Mouse (Mus musculus) liver, embryonic 13.5 days (tissue): Measurements from ENCODE around the gene Ppfia3. TPM values are rescaled to one million over a fixed set of nuclear protein-coding genes. Genes with fewer than 3 reads are reported as not detected.

Experiments used
- ATAC-seq: fragments of 200-750 bp; cut with Nextera tagmentation; 2 replicates; pipeline ENCODE4 v1.8.0; 2017; ENCODE audit warnings: low read depth, mild to moderate bottlenecking, moderate number of reproducible peaks, moderate library complexity
- DNase-seq: peaks from one replicate; pipeline ENCODE4 v3.0.0; 2022
- H3K27ac ChIP-seq: fragments of 300-500 bp; sonication (generic); 2 replicates; pipeline ENCODE4 v1.5.1; 2015; ENCODE audit warnings: moderate library complexity, mild to moderate bottlenecking, inconsistent platforms
- H3K27me3 ChIP-seq: fragments of 300-500 bp; sonication (generic); 2 replicates; pipeline ENCODE4 v1.6.1; 2015; ENCODE audit warnings: mild to moderate bottlenecking, inconsistent platforms
- H3K36me3 ChIP-seq: fragments of 300-500 bp; sonication (generic); 2 replicates; pipeline ENCODE4 v1.6.1; 2015; ENCODE audit warnings: mild to moderate bottlenecking, inconsistent platforms
- H3K4me1 ChIP-seq: fragments of 300-500 bp; sonication (generic); replicated peaks from 2 replicates; pipeline ENCODE4 v1.6.1; 2015; ENCODE audit warnings: inconsistent platforms
- H3K4me2 ChIP-seq: fragments of 300-500 bp; sonication (generic); 2 replicates; pipeline ENCODE4 v1.6.1; 2015; ENCODE audit warnings: inconsistent platforms, mild to moderate bottlenecking, moderate library complexity
- H3K4me3 ChIP-seq: fragments of 300-500 bp; sonication (generic); replicated peaks from 2 replicates; pipeline ENCODE4 v1.5.1; 2015; ENCODE audit warnings: mild to moderate bottlenecking, inconsistent platforms
- H3K9ac ChIP-seq: fragments of 300-500 bp; sonication (generic); 2 replicates; pipeline ENCODE4 v1.6.1; 2015; ENCODE audit warnings: mild to moderate bottlenecking, inconsistent platforms
- H3K9me3 ChIP-seq: fragments of 300-500 bp; sonication (generic); replicated peaks from 2 replicates; pipeline ENCODE4 v1.6.1; 2016; ENCODE audit warnings: inconsistent platforms
- WGBS: fragments of 180-500 bp; shearing (Covaris S2); methylation state at CpG from one replicate; pipeline ENCODE4 v1.1.7; 2015; ENCODE audit not compliant: insufficient replicate concordance; 5-methylcytosine and 5-hydroxymethylcytosine counted together
- polyA plus RNA-seq: library from polyadenylated mRNA; unstranded; fragments of >200 nt; fragmentation: Nextera tagmentation; extraction: Ambion mirVana; gene quantifications from 2 replicates; pipeline ENCODE4 v1.2.1, GENCODE M21; 2015

The Ppfia3 gene
- polyA plus RNA-seq, 1 experiment from 2014 or later: 0.25 TPM

DNA sequence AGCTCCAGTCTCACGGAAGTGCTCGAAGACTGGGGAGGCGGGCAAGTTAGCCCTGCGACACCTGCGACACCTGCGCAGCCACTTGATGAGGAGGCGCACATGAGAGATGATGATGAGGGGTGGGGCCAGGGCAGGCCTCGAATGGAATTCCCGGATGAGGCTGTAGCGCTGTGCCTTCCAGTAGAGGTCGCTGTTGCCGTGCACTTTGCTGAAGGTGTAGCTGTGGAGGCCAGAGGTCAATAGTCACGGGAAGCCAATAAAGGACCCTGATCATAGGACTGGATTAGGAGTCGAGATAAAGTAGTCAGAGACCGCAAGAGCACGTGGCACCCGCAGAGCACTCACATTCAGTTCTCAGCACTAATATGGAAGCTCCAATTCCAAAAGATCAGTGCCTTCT lies 61.5 kb downstream of the Ppfia3 start:
- Histone ChIP-seq H3K9me3 (no peaks in the 10 kb centered on the region), H3K4me3 (no peak overlapping the region), H3K4me2 (no peak overlapping the region), H3K27ac (no peak overlapping the region), H3K27me3 (peaks cover 14% of the 10 kb centered on the region), H3K9ac (no peak overlapping the region), H3K36me3 (no peaks in the 10 kb centered on the region), H3K4me1 (peaks cover 5% of the 10 kb centered on the region; the same call in 1 of the 2 replicates)
- ATAC-seq: peak; percentile 43; the same call in 1 of the 2 replicates
- 3% methylated on average over 17 of the region's 17 CpGs for WGBS
- DNase-seq: peak; percentile 45

DNA sequence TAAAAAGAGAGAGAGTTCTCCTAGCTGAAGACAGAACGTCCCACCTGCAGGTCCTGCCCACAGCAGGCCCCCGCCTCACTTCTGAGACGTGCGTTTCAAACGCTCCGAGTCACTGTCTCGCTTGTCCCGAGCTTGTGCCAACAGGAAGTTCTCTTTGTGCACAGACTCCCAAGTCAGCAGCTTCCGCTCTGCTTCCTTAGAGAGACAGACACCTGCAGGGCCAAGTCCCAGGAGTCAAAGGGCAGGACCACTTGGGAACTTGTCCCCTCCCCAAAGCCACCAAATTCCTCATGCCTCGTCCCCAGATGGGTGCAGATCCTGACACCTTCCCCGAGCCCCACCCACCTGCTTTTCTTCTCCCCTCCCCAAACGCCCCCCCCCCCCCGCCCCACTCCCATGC lies 62.0 kb downstream of the Ppfia3 start:
- Histone ChIP-seq H3K27ac (no peak overlapping the region), H3K4me3 (no peak overlapping the region), H3K9me3 (no peaks in the 10 kb centered on the region)

DNA sequence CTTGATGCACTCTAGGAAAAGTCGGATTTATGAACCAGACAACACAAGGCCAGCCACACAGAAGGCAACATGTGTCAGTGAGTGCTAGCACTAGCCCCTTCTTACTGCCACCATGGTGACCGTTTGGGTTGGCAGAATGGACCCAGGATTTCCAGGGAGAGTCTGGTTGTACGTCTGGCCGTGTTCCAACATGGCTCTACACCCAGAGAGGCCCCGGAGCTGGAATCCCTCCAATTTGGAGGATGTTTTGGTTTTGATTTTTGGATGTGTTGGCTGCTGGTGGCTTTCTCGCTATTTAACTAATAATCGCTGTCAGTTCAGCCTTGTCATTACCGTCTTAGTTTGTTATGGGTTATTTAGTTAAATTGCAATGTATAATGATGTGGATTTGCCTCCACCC lies 64.2 kb downstream of the Ppfia3 start:
- Histone ChIP-seq H3K9ac (no peak overlapping the region), H3K27me3 (peaks cover 14% of the 10 kb centered on the region), H3K27ac (no peak overlapping the region), H3K4me2 (no peak overlapping the region), H3K9me3 (no peaks in the 10 kb centered on the region), H3K4me1 (peaks cover 5% of the 10 kb centered on the region; the same call in 1 of the 2 replicates), H3K36me3 (no peaks in the 10 kb centered on the region), H3K4me3 (no peak overlapping the region)
- 68% methylated on average over 8 of the region's 8 CpGs for WGBS
- no peak for DNase-seq
- no peak for ATAC-seq

More for the DNA sequence above, 62.0 kb downstream of the Ppfia3 start:
- Histone ChIP-seq H3K4me1 (peaks cover 5% of the 10 kb centered on the region; the same call in 1 of the 2 replicates), H3K9ac (no peak overlapping the region), H3K36me3 (no peaks in the 10 kb centered on the region), H3K27me3 (peaks cover 14% of the 10 kb centered on the region), H3K4me2 (no peak overlapping the region)
- DNase-seq: no peak
- ATAC-seq: no peak
- 21% methylated on average over 13 of the region's 13 CpGs for WGBS

GRCm38 (mm10) chr7:45300270-45300669 lies 66.5 kb downstream of the Ppfia3 start:
- Histone ChIP-seq H3K27me3 (peaks cover 14% of the 10 kb centered on the region), H3K4me2 (no peak overlapping the region), H3K36me3 (no peaks in the 10 kb centered on the region), H3K27ac (no peak overlapping the region), H3K9me3 (no peaks in the 10 kb centered on the region), H3K4me3 (no peak overlapping the region), H3K4me1 (peaks cover 2% of the 10 kb centered on the region; the same call in 1 of the 2 replicates), H3K9ac (no peak overlapping the region)
- peak; percentile 11 for DNase-seq
- no peak for ATAC-seq
- 19% methylated on average over 6 of the region's 6 CpGs for WGBS

DNA sequence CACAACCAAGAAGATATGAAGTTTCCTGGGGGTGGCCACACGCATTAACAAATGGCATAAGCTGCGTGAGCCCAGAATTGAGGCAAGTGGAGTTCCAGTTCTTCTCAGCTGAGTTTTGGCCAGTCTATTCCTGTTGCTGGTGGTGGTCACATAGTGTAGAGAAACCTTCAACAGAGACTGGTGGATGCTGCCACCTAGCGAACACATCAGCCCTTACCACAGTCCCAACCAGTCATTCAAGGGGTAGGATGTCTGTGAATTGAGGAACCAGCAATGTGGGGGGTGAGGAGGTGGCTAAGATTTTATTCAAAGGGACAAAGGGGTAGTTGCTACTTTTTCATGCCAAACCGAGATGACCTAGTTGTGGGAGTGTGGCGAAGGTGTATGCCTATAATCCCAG lies 67.1 kb downstream of the Ppfia3 start:
- WGBS: 11% methylated on average over 5 of the region's 5 CpGs
- DNase-seq (peak; percentile 19), ATAC-seq (no peak)
- no peak overlapping the region for H3K4me2 ChIP-seq
- no peak overlapping the region for H3K9ac ChIP-seq
- no peak overlapping the region for H3K4me3 ChIP-seq
- H3K27ac ChIP-seq: no peak overlapping the region
- H3K4me1 ChIP-seq: no peaks in the 10 kb centered on the region
- H3K27me3 ChIP-seq: peaks cover 14% of the 10 kb centered on the region
- no peaks in the 10 kb centered on the region for H3K36me3 ChIP-seq
- H3K9me3 ChIP-seq: no peaks in the 10 kb centered on the region

- Histone ChIP-seq H3K27me3 (peaks cover 10% of the 10 kb centered on the region; the same call in 1 of the 2 replicates), H3K4me1 (no peaks in the 10 kb centered on the region), H3K27ac (no peak overlapping the region), H3K9me3 (no peaks in the 10 kb centered on the region), H3K9ac (no peak overlapping the region), H3K4me2 (no peak overlapping the region), H3K4me3 (no peak overlapping the region), H3K36me3 (no peaks in the 10 kb centered on the region)
- ATAC-seq: no peak
- no peak for DNase-seq
- WGBS: 56% methylated on average over 3 of the region's 3 CpGs
Observed at GRCm38 (mm10) chr7:45297563-45297962, 69.3 kb downstream of the Ppfia3 start.

DNA sequence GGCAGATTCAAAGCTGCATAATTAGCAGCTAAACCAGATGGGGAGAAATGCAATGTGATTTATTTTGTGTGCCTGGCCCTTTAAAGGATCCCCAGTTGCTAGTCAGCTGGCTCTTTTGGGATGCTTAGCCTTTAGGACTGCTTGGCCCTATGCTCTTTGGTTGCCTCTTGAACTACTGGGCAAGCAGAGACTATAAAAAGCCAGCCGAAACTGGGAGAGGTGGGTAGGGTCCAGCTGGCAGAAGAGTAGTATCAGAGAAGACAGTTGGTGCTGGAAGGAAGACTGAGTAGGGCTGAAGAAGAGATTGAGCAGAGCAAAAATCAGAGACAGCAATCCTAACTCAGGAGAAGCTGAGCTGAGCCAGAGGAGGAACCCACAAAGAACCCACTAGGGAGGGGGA lies 70.2 kb downstream of the Ppfia3 start:
- no peak overlapping the region for H3K4me2 ChIP-seq
- DNase-seq (no peak), ATAC-seq (no peak)
- no peaks in the 10 kb centered on the region for H3K4me1 ChIP-seq
- H3K27ac ChIP-seq: no peak overlapping the region
- H3K36me3 ChIP-seq: no peaks in the 10 kb centered on the region
- WGBS: 58% methylated on average over 1 of the region's 1 CpGs
- H3K9me3 ChIP-seq: no peaks in the 10 kb centered on the region
- no peak overlapping the region for H3K4me3 ChIP-seq
- peaks cover 6% of the 10 kb centered on the region; the same call in 1 of the 2 replicates for H3K27me3 ChIP-seq
- no peak overlapping the region for H3K9ac ChIP-seq

Other genes with a start within 250 kb of the Ppfia3 start
- 1,277 and 1,372 TPM in 2 replicates for gene Rps11, start 242.6 kb downstream of the Ppfia3 start, polyA plus RNA-seq
- 972 and 1,063 TPM in 2 replicates for gene Rpl13a, start 238.3 kb downstream of the Ppfia3 start, polyA plus RNA-seq
- 0.12 and 0.37 TPM in 2 replicates for gene Gm45713, start 230.8 kb downstream of the Ppfia3 start, polyA plus RNA-seq
- gene Flt3l, start 230.6 kb downstream of the Ppfia3 start, polyA plus RNA-seq: 4.5 and 5.4 TPM in 2 replicates
- 51.7 and 54.8 TPM in 2 replicates for gene Pih1d1, start 212.7 kb downstream of the Ppfia3 start, polyA plus RNA-seq
- gene Aldh16a1, start 212.4 kb downstream of the Ppfia3 start, polyA plus RNA-seq: 28.0 and 30.3 TPM in 2 replicates
- not detected in 2 replicates for gene Slc17a7, start 203.1 kb downstream of the Ppfia3 start, polyA plus RNA-seq
- not detected in 2 replicates for gene Gfy, start 187.4 kb downstream of the Ppfia3 start, polyA plus RNA-seq
- gene Pth2, start 186.0 kb downstream of the Ppfia3 start, polyA plus RNA-seq: not detected in 2 replicates
- 0.07 and 0.14 TPM in 2 replicates for gene Ccdc155, start 162.1 kb downstream of the Ppfia3 start, polyA plus RNA-seq
- 2.6 and 2.8 TPM in 2 replicates for gene Dkkl1, start 154.9 kb downstream of the Ppfia3 start, polyA plus RNA-seq
- gene Tead2, start 151.3 kb downstream of the Ppfia3 start, polyA plus RNA-seq: 11.8 and 12.0 TPM in 2 replicates
- 10.3 and 10.8 TPM in 2 replicates for gene Cd37, start 127.9 kb downstream of the Ppfia3 start, polyA plus RNA-seq
- gene Slc6a16, start 125.9 kb downstream of the Ppfia3 start, polyA plus RNA-seq: not detected in 2 replicates
- gene Slc6a21, start 89.5 kb downstream of the Ppfia3 start, polyA plus RNA-seq: not detected in 2 replicates
- 0.85 and 1.3 TPM in 2 replicates for gene Trpm4, start 33.2 kb downstream of the Ppfia3 start, polyA plus RNA-seq
- 0.12 and 0.15 TPM in 2 replicates for gene Hrc, start 31.7 kb downstream of the Ppfia3 start, polyA plus RNA-seq
- gene Lin7b, start 3.6 kb upstream of the Ppfia3 start, polyA plus RNA-seq: not detected in 2 replicates
- gene Snrnp70, start 28.7 kb upstream of the Ppfia3 start, polyA plus RNA-seq: 108 and 129 TPM in 2 replicates
- gene Kcna7, start 38.6 kb upstream of the Ppfia3 start, polyA plus RNA-seq: not detected in 2 replicates
- gene Ntf5, start 46.7 kb upstream of the Ppfia3 start, polyA plus RNA-seq: 0.35 and 0.37 TPM in 2 replicates
- gene Lhb, start 53.8 kb upstream of the Ppfia3 start, polyA plus RNA-seq: not detected in 2 replicates
- gene Gys1, start 67.8 kb upstream of the Ppfia3 start, polyA plus RNA-seq: 4.1 and 5.1 TPM in 2 replicates
- 111 and 119 TPM in 2 replicates for gene Ruvbl2, start 71.1 kb upstream of the Ppfia3 start, polyA plus RNA-seq
- 7,621 and 8,262 TPM in 2 replicates for gene Ftl1, start 92.9 kb upstream of the Ppfia3 start, polyA plus RNA-seq
- gene Bax, start 99.9 kb upstream of the Ppfia3 start, polyA plus RNA-seq: 104 and 106 TPM in 2 replicates
- gene Tulp2, start 114.9 kb upstream of the Ppfia3 start, polyA plus RNA-seq: 0.80 and 0.87 TPM in 2 replicates
- not detected in 2 replicates for gene Gm45808, start 119.8 kb upstream of the Ppfia3 start, polyA plus RNA-seq
- gene Dhdh, start 121.8 kb upstream of the Ppfia3 start, polyA plus RNA-seq: 2.0 and 2.2 TPM in 2 replicates
- gene Nucb1, start 143.4 kb upstream of the Ppfia3 start, polyA plus RNA-seq: 110 and 127 TPM in 2 replicates
- gene Ppp1r15a, start 159.2 kb upstream of the Ppfia3 start, polyA plus RNA-seq: 180 and 197 TPM in 2 replicates
- gene Plekha4, start 159.3 kb upstream of the Ppfia3 start, polyA plus RNA-seq: 0.43 and 0.52 TPM in 2 replicates
- 1.3 and 1.9 TPM in 2 replicates for gene Hsd17b14, start 187.9 kb upstream of the Ppfia3 start, polyA plus RNA-seq
- 44.1 and 45.4 TPM in 2 replicates for gene Bcat2, start 203.1 kb upstream of the Ppfia3 start, polyA plus RNA-seq
- not detected in 2 replicates for gene Fgf21, start 248.5 kb upstream of the Ppfia3 start, polyA plus RNA-seq